Mouse (Mus musculus) olfactory bulb, adult 2 months (tissue): Measurements from ENCODE around the gene Hoxb8. TPM values are rescaled to one million over a fixed set of nuclear protein-coding genes. Genes with fewer than 3 reads are reported as not detected.

Source experiments
- H3K27ac ChIP-seq: fragments of 200-500 bp; 2 replicates; pipeline ENCODE4 v1.5.1; 2012; ENCODE audit warnings: low read depth, low read length; ENCODE audit not compliant: insufficient read depth
- H3K4me1 ChIP-seq: fragments of 200-500 bp; 2 replicates; pipeline ENCODE4 v1.6.1; 2012; ENCODE audit warnings: low read length; ENCODE audit not compliant: control insufficient read depth, insufficient read depth
- H3K4me3 ChIP-seq: fragments of 200-500 bp; 2 replicates; pipeline ENCODE4 v1.5.1; 2012; ENCODE audit warnings: mild to moderate bottlenecking, low read depth, low read length, moderate library complexity; ENCODE audit not compliant: insufficient read depth
- CTCF ChIP-seq: fragments of 200-500 bp; IDR thresholded peaks from 2 replicates; pipeline ENCODE4 v1.5.1; 2012; ENCODE audit warnings: low read depth, mild to moderate bottlenecking, low read length, moderate library complexity; ENCODE audit not compliant: insufficient read depth
- POLR2A ChIP-seq: fragments of 200-500 bp; IDR thresholded peaks from 2 replicates; pipeline ENCODE4 v1.6.1; 2012; ENCODE audit warnings: mild to moderate bottlenecking, low read depth, low read length, moderate library complexity; ENCODE audit not compliant: insufficient read depth
- WGBS: fragments of 180-500 bp; shearing (Covaris S2); methylation state at CpG from one replicate; pipeline ENCODE4 v1.1.7; 2018; 5-methylcytosine and 5-hydroxymethylcytosine counted together
- polyA plus RNA-seq: library from polyadenylated mRNA; stranded (reverse); fragments of >200 nt; gene quantifications from 2 replicates; pipeline ENCODE4 v1.2.4, GENCODE M21; 2012; ENCODE audit warnings: low replicate concordance; ENCODE audit not compliant: missing spikeins, insufficient read depth, insufficient read length

Gene Hoxb8
- polyA plus RNA-seq, 1 experiment: not detected

DNA sequence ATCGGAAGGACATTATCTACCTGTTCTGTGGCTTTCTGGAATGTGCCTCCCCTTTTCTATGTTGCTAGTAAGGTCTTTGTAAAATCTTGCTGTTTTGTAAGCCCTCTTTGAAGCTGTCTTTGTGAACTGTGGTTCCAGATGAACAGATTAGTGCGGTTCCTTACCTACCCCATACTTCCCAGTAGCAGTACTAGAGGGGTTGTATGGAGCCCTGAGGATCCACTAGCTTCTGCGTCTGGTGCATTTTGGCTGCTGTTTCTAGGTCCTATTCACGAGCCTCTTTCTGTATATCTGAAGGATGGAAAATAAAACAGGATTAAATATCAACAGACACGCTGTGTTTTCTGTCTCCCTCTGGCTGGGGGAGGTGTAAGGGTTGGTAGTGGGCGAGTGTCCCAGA lies 8.1 kb downstream of the Hoxb8 start:
- Histone ChIP-seq H3K4me1 (no peaks in the 10 kb centered on the region), H3K27ac (no peak overlapping the region), H3K4me3 (no peak overlapping the region)
- 10% methylated on average over 6 of the region's 6 CpGs for WGBS
- TF ChIP-seq POLR2A (no peak), CTCF (no peak)

DNA sequence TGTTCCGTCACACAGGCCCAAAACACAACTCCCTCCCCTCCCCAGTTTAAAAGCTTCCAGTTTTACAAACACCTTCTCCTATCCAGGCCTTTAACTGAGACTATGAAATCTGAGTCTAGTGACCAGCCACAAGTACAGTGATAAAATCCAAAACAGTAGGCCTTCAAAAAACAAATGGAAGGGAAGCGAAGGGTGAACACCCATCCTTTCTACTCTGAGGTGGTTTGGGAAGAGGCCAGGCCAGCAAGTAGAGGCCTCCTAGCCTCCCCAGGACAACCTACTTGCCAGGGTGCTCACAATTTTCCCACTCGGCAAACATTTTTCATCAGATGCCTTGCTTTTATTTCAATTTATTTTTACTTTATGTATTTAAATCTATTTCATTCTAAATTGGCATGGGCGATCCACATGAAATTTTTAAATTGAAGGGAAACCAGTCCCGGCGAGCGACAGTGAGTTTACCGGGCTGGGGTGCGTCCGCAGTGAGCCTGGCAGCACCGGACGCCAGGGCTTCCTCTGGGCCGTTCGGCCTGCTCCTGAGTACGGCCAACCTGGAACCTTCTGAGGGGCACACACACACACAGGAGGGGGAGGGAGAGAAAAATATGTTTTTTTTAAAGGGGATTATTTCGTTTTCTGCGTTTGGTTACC lies 9.1 kb downstream of the Hoxb8 start:
- Histone ChIP-seq H3K4me3 (no peak overlapping the region), H3K4me1 (no peaks in the 10 kb centered on the region), H3K27ac (no peak overlapping the region)
- 13% methylated on average over 17 of the region's 17 CpGs for WGBS
- TF ChIP-seq POLR2A (no peak), CTCF (no peak)

DNA sequence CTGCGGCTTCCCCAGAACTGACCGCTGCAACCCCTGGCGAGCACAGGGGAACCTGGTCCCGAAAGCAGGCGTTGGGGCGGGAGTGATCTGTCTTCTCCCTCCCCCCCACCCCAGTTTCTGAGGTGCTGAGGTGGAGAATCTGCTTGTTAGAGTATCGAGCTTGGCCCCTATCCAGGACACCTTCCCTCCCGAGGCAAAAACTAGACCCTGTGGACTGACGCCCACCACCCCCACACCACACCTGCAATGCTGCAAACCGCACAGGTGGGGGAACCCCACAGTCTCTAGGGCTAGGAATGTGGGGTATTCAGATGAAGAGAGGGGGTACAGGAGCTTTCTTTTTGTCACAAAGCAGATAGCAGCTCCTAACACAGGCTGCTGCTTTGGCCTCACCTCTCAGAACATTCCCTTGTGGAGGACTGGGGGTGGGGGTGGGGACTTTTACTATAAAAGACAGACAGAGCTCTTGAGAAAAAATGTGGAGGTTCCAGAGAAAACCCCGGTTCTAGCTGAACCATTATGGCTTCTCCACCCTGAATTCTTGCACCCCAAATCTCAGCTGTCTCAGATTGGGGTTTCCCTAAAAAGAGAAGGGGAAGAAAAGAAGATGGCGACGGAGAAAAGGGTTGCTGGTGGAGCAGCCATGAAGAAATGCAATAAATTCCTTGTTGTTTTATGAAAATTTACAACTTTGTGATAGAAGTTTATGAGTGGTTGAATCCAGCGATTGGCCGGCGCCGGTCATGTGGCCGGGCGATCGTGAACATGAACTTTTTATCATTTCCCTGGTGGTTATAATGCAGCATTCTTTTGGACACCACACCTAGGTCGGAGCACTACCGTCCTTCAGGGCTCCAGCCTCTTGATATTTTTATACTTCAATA lies 10.2 kb downstream of the Hoxb8 start, which contains the start of gene Hoxb6:
Hoxb6 (plus strand) TSS at position 796 of the 884 bp plus-strand sequence.
- Histone ChIP-seq H3K4me1 (no peaks in the 10 kb centered on the region), H3K27ac (no peak within 1 kb of the TSS), H3K4me3 (no peak within 1 kb of the TSS)
- TF ChIP-seq CTCF (no peak), POLR2A (no peak)
- 3% methylated on average over 22 of the region's 22 CpGs for WGBS

GRCm38 (mm10) chr11:96292565-96293301 lies 11.0 kb downstream of the Hoxb8 start:
- TF ChIP-seq CTCF (no peak), POLR2A (no peak)

DNA sequence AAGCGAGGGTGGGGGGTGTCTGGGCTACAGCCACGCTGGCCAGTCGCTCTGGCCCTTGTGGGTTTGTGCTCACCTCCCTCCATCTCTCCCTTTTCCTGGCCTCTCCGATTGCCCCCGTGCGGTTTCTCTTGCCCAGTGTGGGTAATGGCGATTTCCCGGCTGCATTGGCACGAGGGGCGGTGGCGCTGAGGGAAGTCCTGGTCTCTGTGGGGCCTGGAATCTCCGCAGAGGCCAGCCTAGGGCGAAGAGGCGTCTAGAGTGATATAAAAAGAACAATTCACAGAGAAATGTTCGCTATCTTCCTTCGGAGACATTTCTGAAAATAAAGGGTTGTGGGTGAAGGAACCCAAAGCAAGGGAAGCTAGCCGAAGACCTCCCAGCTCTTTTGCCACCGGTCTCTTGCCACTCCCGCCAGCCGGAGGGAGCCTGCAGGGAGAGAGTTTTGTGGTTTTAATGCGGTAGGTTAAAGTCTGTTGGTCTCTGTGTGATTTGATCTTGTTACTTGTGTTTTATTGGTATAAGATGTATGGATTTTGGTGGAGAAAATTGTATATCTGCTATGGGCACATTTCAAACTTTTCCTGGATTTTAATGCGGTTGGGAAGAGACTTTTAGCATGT lies 11.7 kb downstream of the Hoxb8 start:
- WGBS: 1% methylated on average over 22 of the region's 22 CpGs
- Histone ChIP-seq H3K4me3 (no peak overlapping the region), H3K27ac (no peak overlapping the region), H3K4me1 (no peaks in the 10 kb centered on the region)
- TF ChIP-seq CTCF (no peak), POLR2A (no peak)

More at GRCm38 (mm10) chr11:96292565-96293301, 11.0 kb downstream of the Hoxb8 start:
- no peak overlapping the region for H3K27ac ChIP-seq
- no peak overlapping the region for H3K4me3 ChIP-seq
- no peaks in the 10 kb centered on the region for H3K4me1 ChIP-seq
- WGBS: 4% methylated on average over 12 of the region's 12 CpGs

- no peak overlapping the region for H3K4me3 ChIP-seq
- 1% methylated on average over 32 of the region's 32 CpGs for WGBS
- H3K27ac ChIP-seq: no peak overlapping the region
- H3K4me1 ChIP-seq: no peaks in the 10 kb centered on the region
- TF ChIP-seq CTCF (no peak; the same call in 1 of the 2 replicates), POLR2A (no peak)
Observed at GRCm38 (mm10) chr11:96294245-96295091, 12.8 kb downstream of the Hoxb8 start.

DNA sequence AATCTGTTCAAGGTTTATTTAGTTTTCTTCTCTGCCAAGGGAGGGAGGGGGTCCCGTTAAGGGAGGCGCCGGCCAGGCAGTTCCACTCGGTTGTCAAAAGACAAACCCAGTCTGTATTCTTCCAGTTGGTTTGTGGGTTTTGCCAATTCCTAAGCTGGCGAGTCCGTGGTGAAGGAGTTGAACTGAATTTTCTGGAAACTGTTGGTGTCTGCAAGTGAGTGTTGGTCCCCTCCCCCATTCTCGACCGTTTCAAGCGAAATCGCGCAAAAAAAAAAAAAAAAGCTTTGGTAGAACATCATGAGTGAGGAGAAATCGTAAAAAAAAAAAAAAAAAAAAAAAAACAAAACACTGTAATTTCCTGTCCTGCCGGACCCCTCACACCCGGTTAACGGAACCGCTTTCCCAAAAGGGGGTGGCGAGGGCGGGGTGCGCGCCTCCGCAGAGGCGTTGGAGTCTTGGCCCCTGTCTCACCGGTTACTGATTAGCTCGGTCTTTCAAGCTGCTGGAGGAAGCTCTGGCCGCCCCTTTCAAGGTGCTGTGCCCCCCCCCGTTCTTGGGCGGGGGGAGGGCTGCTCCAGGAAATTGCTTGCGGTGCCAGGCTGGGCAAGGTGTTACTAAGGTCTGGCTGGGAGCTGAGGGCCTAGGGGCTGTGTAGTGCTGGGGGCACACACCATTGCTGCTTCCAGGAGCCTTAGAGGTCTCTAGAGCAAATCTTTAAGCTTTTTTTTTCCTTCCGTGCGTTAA lies 13.6 kb downstream of the Hoxb8 start:
- no peak overlapping the region for H3K27ac ChIP-seq
- no peak overlapping the region for H3K4me3 ChIP-seq
- TF ChIP-seq POLR2A: no peak
- no peak for TF ChIP-seq CTCF
- no peaks in the 10 kb centered on the region for H3K4me1 ChIP-seq
- WGBS: 1% methylated on average over 30 of the region's 30 CpGs
